Mouse (Mus musculus) brain, embryonic 14.5 days (tissue): ENCODE data around the gene Nadsyn1.

Experiments
- CTCF ChIP-seq: fragments of 200-500 bp; IDR thresholded peaks from 2 replicates; pipeline ENCODE4 v1.5.1; 2012; ENCODE audit warnings: inconsistent platforms, mild to moderate bottlenecking, moderate library complexity, borderline replicate concordance; ENCODE audit not compliant: insufficient read depth, insufficient read length; ENCODE audit errors: extremely low read depth
- POLR2A ChIP-seq: fragments of 200-500 bp; IDR thresholded peaks from 2 replicates; pipeline ENCODE4 v1.6.1; 2012; ENCODE audit warnings: mild to moderate bottlenecking, inconsistent platforms, borderline replicate concordance; ENCODE audit not compliant: poor library complexity, insufficient read depth, insufficient read length, severe bottlenecking; ENCODE audit errors: extremely low read depth

- TF ChIP-seq POLR2A (no peak), CTCF (no peak)
These were observed 17.4 kb downstream of the Nadsyn1 start for GRCm38 (mm10) chr7:143805199-143805624.
